Mouse (Mus musculus) liver, postnatal 0 days (tissue): ENCODE results near the gene Nsrp1. TPM values are rescaled to one million over a fixed set of nuclear protein-coding genes. Genes with fewer than 3 reads are reported as not detected.

Experiments used
- ATAC-seq: fragments of 200-750 bp; cut with Nextera tagmentation; 2 replicates; pipeline ENCODE4 v1.8.0; 2017; ENCODE audit warnings: mild to moderate bottlenecking, moderate library complexity
- DNase-seq: peaks from one replicate; pipeline ENCODE4 v3.0.0-alpha.2; 2016
- H3K27ac ChIP-seq: fragments of 300-500 bp; sonication (generic); 2 replicates; pipeline ENCODE4 v1.5.1; 2014; ENCODE audit warnings: antibody characterized with exemption, moderate library complexity, mild to moderate bottlenecking, low read depth
- H3K27me3 ChIP-seq: fragments of 300-500 bp; sonication (generic); 2 replicates; pipeline ENCODE4 v1.6.1; 2014; ENCODE audit warnings: low read length, control low read depth, mixed read lengths; ENCODE audit not compliant: insufficient read depth
- H3K36me3 ChIP-seq: fragments of 300-500 bp; sonication (generic); replicated peaks from 2 replicates; pipeline ENCODE4 v1.6.1; 2014; ENCODE audit warnings: mild to moderate bottlenecking, control low read depth, low read length, moderate library complexity, mixed read lengths; ENCODE audit not compliant: insufficient read depth
- H3K4me1 ChIP-seq: fragments of 300-500 bp; sonication (generic); 2 replicates; pipeline ENCODE4 v1.6.1; 2014; ENCODE audit warnings: antibody characterized with exemption, mild to moderate bottlenecking, control low read depth; ENCODE audit not compliant: insufficient read depth
- H3K4me2 ChIP-seq: fragments of 300-500 bp; sonication (generic); 2 replicates; pipeline ENCODE4 v1.6.1; 2014; ENCODE audit warnings: low read depth, mild to moderate bottlenecking, low read length, moderate library complexity, mixed read lengths
- H3K4me3 ChIP-seq: fragments of 300-500 bp; sonication (generic); 2 replicates; pipeline ENCODE4 v1.5.1; 2014; ENCODE audit warnings: low read depth, low read length
- H3K9ac ChIP-seq: fragments of 300-500 bp; sonication (generic); replicated peaks from 2 replicates; pipeline ENCODE4 v1.6.1; 2014; ENCODE audit warnings: mild to moderate bottlenecking, moderate library complexity
- H3K9me3 ChIP-seq: fragments of 300-500 bp; sonication (generic); 2 replicates; pipeline ENCODE4 v1.6.1; 2016; ENCODE audit warnings: mild to moderate bottlenecking, control low read depth, low read length, mixed read lengths
- CTCF ChIP-seq: sonication (generic); IDR thresholded peaks from 2 replicates; pipeline ENCODE4 v1.5.1; 2016; ENCODE audit warnings: antibody characterized with exemption, low read depth
- EP300 ChIP-seq: IDR thresholded peaks from 2 replicates; pipeline ENCODE4 v1.6.1; 2016; ENCODE audit warnings: antibody characterized with exemption, low read depth, mild to moderate bottlenecking
- WGBS: fragments of 180-500 bp; shearing (Covaris S2); extraction: QIAGEN DNeasy Blood & Tissue Kit; methylation state at CpG from one replicate; pipeline ENCODE4 v1.1.7; 2014; ENCODE audit not compliant: insufficient replicate concordance; 5-methylcytosine and 5-hydroxymethylcytosine counted together
- microRNA counts: library from miRNA; unstranded; fragments of <30 nt; microRNA quantifications from one replicate; lab custom pipeline; 2015
- microRNA-seq: library from miRNA; unstranded; fragments of <30 nt; microRNA quantifications from one replicate; pipeline ENCODE4, GENCODE M21; 2016
- polyA plus RNA-seq: library from polyadenylated mRNA; unstranded; fragments of >200 nt; fragmentation: Nextera tagmentation; extraction: Ambion mirVana; gene quantifications from 2 replicates; pipeline ENCODE4 v1.2.1, GENCODE M21; 2015

Gene Nsrp1
- polyA plus RNA-seq, 1 experiment from 2014 or later, result 33.9 TPM

DNA sequence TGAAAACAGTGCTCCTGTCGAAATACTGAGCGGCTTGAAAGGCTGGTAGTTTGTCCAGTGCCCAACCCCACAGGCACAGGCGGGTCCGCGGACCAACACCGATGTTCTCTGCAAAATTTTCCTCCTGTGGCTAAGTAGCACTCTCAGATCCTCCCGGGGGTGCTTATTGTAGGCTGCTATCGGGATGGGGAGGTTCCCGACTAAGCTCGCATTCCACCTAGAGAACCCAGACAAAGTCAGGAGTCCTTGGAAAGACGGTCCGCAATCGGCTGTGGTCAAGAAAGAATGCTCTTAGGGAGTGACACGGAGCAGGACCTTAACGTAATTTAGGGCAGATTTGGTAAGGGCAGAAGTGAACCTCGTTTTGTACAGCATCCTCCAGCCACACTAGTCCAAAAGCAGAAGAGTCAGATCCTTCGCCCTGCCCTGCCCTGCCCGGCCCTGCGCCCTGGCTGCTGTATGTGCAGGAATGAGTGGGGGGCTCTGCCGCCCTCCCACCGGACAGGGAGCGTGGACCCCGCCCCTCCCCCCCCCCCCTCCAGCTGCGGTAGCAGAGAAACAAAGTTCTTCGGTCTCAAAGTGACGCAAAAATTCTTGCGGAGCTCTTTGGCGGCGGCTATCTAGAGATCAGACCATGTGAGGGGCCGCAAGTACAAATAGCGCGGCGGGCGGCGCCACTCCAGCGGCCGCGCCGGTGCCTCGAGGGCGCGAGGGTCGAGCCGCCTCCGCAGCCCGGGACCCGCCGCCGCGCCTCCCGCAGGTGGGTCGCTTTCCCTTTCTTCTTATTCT, 80.1 kb downstream of the Nsrp1 start, which contains the start of gene Slc6a4:
Slc6a4 (plus strand) TSS at position 688 of the 789 bp plus-strand sequence.
- TF ChIP-seq EP300, result no peak
- TF ChIP-seq CTCF, result no peak
- Histone ChIP-seq H3K36me3 (no peaks in the 10 kb centered on the region), H3K27me3 (peaks cover 24% of the 10 kb centered on the region), H3K4me2 (peak within 1 kb of the TSS; percentile 63), H3K27ac (no peak within 1 kb of the TSS), H3K9me3 (no peaks in the 10 kb centered on the region), H3K9ac (no peak within 1 kb of the TSS), H3K4me3 (peak within 1 kb of the TSS; percentile 32), H3K4me1 (peaks cover 8% of the 10 kb centered on the region)
- 0 out of 2 replicates have a peak, but pooled peaks have one; percentile 16 for ATAC-seq
- no peak for DNase-seq
- WGBS, result 2% methylated on average over 42 of the region's 52 CpGs

DNA sequence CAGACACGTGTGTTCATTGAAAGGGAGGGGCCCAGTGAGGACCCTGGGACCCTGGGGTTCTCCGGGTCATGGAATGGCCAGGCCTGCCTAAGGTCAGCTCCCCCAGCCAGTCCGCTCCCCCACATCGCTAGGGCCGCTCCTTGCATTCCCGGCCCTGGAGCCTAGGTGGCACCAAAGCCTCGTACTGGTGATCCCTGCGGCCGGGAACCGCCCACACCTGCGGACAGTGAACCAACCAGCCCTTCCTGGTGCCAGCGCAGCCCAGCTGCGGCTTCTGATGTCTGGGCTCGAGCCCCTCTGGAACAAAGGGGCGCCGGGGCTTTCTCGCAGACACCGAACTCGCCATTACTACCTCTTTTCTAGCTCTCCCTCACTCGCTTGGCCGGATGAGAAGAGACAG, 80.9 kb downstream of the Nsrp1 start:
- H3K9ac ChIP-seq, result no peak overlapping the region
- WGBS, result 1% methylated on average over 21 of the region's 21 CpGs
- H3K36me3 ChIP-seq, result no peaks in the 10 kb centered on the region
- TF ChIP-seq CTCF, result peak; percentile 91
- TF ChIP-seq EP300, result no peak
- peaks cover 24% of the 10 kb centered on the region for H3K27me3 ChIP-seq
- peak overlapping the region; percentile 63 for H3K4me2 ChIP-seq
- peaks cover 9% of the 10 kb centered on the region for H3K4me1 ChIP-seq
- peak; percentile 85 for ATAC-seq
- peak; percentile 88 for DNase-seq
- H3K27ac ChIP-seq, result no peak overlapping the region
- no peaks in the 10 kb centered on the region for H3K9me3 ChIP-seq
- H3K4me3 ChIP-seq, result peak overlapping the region; percentile 32

DNA sequence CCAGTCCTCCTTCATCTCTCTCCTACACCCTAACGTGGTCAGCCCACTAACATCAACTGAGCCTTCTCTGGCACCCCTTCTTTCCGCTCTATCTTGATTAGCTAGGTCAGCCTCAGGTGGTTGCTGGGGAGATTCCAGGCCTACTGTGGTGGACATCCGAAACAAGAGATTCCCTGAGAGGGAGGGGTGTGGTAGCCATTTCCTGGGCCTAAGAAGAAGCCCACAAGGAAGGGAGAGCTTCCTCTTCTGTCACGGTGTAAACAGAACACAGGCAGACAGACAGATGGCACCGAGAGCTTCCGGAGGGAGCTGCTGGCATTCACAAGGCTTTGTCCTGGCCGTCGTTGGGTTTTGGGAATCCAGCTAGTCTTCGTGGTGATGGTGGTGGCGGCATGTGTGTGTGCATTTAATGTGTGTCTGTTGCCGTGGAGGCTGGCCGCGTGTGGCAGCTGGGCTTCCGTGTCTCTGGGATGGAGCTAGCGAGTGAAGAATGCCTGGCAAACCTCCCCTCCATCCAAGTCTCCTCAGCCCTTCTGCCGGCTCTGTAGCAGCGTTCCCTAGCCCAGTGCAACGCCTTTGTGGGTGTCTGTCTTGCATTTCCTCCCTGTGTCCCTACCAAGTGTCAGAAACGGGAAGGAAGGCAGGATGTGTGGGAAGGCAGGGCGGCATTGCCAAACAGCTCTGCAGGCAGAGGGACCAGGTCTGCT, 82.1 kb downstream of the Nsrp1 start:
- H3K36me3 ChIP-seq, result no peaks in the 10 kb centered on the region
- 37% methylated on average over 20 of the region's 20 CpGs for WGBS
- peaks cover 24% of the 10 kb centered on the region for H3K27me3 ChIP-seq
- no peak overlapping the region for H3K27ac ChIP-seq
- H3K4me3 ChIP-seq, result no peak overlapping the region
- DNase-seq (no peak), ATAC-seq (no peak)
- no peak overlapping the region for H3K9ac ChIP-seq
- peaks cover 9% of the 10 kb centered on the region for H3K4me1 ChIP-seq
- H3K4me2 ChIP-seq, result peak overlapping the region; percentile 44
- TF ChIP-seq CTCF (no peak), EP300 (no peak)
- H3K9me3 ChIP-seq, result no peaks in the 10 kb centered on the region

MicroRNAs within 50 kb of the gene (microRNA counts, 519-probe panel; counts per million panel counts)
- microRNA mmu-miR-423-3p (lab: Ali Mortazavi, UCI) (3,836 counts per million, percentile 42 among the panel's probes with 10 or more counts), microRNA mmu-miR-423-5p (lab: Ali Mortazavi, UCI) (3,836 counts per million, percentile 42 among the panel's probes with 10 or more counts)

Small RNA genes within 50 kb of the gene (microRNA-seq; reads per million reads assigned to microRNA genes)
- 6,457 reads per million, percentile 89 among the genes with 10 or more reads in this experiment for gene Mir423

Other genes starting within 250 kb of the Nsrp1 start
- gene Cpd, start 231.4 kb downstream of the Nsrp1 start, polyA plus RNA-seq, result 3.3 and 3.7 TPM in 2 replicates
- gene Tmigd1, start 176.3 kb downstream of the Nsrp1 start, polyA plus RNA-seq, result 0.11 TPM in 1 of 2 replicates, not detected in the other
- 34.2 and 34.6 TPM in 2 replicates for gene Blmh, start 153.6 kb downstream of the Nsrp1 start, polyA plus RNA-seq
- 1.3 and 2.0 TPM in 2 replicates for gene Slc6a4, start 79.8 kb downstream of the Nsrp1 start, polyA plus RNA-seq
- 0.07 and 0.16 TPM in 2 replicates for gene Efcab5, start 110.5 kb upstream of the Nsrp1 start, polyA plus RNA-seq
- 3.7 and 4.4 TPM in 2 replicates for gene Ssh2, start 137.9 kb upstream of the Nsrp1 start, polyA plus RNA-seq